Mouse (Mus musculus) brown adipose tissue, adult 24 weeks (tissue): ENCODE data around the gene Clic1. TPM values are rescaled to one million over a fixed set of nuclear protein-coding genes. Genes with fewer than 3 reads are reported as not detected.

Experiments
- H3K27ac ChIP-seq: fragments of 200-500 bp; replicated peaks from 2 replicates; pipeline ENCODE4 v1.5.1; 2012; ENCODE audit warnings: low read depth, mild to moderate bottlenecking, low read length
- H3K4me1 ChIP-seq: fragments of 200-500 bp; 2 replicates; pipeline ENCODE4 v1.6.1; 2012; ENCODE audit warnings: low read length, mixed read lengths; ENCODE audit not compliant: control insufficient read depth, insufficient read depth, insufficient read length
- H3K4me3 ChIP-seq: fragments of 200-500 bp; 2 replicates; pipeline ENCODE4 v1.5.1; 2012; ENCODE audit warnings: low read depth, mild to moderate bottlenecking, low read length, moderate library complexity; ENCODE audit not compliant: insufficient read depth
- polyA plus RNA-seq: library from polyadenylated mRNA; stranded (reverse); fragments of >200 nt; gene quantifications from 2 replicates; pipeline ENCODE4 v1.2.4, GENCODE M21; 2012; ENCODE audit not compliant: missing spikeins, insufficient read depth, insufficient read length

Gene Clic1
- polyA plus RNA-seq, 1 experiment, result 13.6 TPM

DNA sequence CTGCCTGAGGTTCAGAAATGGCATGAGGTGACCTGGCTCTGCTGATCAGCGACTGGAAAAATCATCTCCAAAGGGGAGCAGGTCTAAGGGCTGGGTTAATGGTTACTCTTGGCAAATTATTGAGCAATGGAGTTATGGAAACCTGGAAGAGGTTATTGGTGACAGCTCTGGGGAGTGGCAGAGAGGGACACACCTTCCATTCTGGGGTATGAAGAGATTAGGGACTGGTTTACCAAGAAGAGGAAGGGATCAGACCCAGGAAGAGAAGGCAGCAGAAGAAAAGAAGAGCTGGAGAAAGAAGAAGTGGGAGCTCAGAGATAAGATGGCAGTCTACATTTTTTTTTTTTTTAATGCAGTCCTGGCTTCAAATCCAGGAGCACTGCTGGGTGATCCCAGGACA, 2.1 kb upstream of the Clic1 start:
- Histone ChIP-seq H3K4me1 (peaks cover 12% of the 10 kb centered on the region; the same call in 1 of the 2 replicates), H3K4me3 (peak overlapping the region; percentile 9)

DNA sequence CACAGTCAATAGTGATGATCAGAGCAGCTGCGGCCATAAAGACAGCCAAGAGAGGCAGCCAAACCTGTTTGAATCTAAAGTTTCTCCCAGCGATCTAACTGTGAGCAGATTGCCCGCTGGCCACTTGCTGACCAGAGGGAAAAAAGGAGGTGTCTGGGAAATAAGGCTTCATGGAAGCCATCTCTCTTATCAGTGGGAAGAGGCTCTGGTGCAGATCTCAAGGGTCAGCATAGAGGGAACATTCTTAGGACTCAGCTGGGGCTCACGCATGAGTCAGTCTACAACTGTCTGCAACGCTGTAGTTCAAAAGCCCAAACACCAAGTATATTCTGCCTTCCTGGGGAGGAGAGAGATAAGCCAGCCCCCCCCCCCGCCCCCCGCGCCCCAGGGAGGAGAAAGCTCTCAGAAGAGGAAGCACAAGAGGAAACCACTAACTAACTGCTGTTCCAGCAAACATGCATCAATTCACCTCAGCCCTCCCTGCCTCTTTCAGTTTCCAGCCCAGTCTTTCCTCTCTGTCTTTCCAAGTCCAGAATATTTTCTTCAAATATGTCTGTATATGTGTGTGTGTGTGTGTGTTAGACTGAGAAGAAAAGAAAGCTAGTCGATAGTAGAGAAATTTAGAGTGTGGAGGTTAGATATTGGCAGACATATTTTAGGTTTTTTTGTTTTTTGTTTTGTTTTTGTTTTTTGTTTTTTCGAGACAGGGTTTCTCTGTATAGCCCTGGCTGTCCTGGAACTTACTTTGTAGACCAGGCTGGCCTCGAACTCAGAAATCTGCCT, 1.4 kb upstream of the Clic1 start:
- Histone ChIP-seq H3K27ac (peak overlapping the region; percentile 86), H3K4me3 (peak overlapping the region; percentile 9), H3K4me1 (peaks cover 12% of the 10 kb centered on the region; the same call in 1 of the 2 replicates)

More for the DNA sequence above, 2.1 kb upstream of the Clic1 start:
- peak overlapping the region; percentile 86 for H3K27ac ChIP-seq

DNA sequence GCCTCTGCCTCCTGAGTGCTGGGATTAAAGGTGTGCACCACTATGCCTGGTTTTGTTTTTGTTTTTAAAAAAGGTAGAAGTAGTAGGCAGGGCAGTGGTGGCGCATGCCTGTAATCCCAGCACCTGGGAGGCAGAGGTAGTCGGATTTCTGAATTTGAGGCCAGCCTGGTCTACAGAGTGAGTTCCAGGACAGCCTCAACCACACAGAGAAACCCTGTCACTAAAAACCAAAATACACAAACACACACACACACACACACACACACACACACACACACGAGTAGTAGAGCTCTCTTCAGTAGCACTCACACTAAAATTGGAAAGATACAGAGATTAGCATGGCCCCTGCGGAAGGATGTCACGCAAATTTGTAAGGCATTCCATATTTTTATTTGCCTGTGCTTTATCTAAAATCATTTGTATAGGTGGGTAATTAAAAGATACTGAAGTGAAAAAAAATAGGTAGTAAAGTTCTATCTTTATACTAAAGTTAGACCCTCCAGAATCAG, 780 bp upstream of the Clic1 start:
- peaks cover 11% of the 10 kb centered on the region; the same call in 1 of the 2 replicates for H3K4me1 ChIP-seq
- H3K4me3 ChIP-seq, result peak overlapping the region; percentile 6; the same call in 1 of the 2 replicates
- H3K27ac ChIP-seq, result peak overlapping the region; percentile 66

DNA sequence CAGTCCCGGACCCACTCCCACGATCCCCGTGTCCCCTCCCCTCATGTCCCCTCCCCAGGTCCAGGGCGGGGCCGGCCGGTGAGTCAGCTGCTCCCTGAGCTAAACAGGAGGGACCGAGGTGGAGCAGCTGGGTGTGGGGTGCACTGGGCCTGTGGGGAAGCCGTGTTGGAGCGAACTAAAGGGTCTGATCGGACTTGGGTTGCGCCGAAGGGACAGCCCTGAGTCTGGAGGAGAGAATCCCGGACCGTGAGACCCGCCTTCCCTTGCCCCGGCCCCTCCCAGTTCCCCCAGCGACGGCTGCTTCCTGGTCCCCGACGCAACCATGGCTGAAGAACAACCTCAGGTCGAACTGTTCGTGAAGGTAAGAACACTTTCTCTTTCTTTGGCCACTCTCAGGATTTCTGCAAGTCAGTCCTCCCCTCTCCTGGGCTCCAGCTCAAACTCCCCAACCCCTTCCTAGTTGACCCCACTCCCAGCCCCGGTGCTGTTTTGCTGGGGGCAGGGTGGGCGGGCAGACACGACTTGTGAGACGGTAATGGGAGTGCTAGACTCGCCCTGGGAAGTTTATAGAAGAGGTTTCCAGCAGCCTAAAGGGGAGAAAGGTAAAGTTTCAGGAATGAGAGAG, 472 bp downstream of the Clic1 start:
- Histone ChIP-seq H3K4me1 (peaks cover 10% of the 10 kb centered on the region; the same call in 1 of the 2 replicates), H3K4me3 (peak overlapping the region; percentile 66), H3K27ac (peak overlapping the region; percentile 99)

DNA sequence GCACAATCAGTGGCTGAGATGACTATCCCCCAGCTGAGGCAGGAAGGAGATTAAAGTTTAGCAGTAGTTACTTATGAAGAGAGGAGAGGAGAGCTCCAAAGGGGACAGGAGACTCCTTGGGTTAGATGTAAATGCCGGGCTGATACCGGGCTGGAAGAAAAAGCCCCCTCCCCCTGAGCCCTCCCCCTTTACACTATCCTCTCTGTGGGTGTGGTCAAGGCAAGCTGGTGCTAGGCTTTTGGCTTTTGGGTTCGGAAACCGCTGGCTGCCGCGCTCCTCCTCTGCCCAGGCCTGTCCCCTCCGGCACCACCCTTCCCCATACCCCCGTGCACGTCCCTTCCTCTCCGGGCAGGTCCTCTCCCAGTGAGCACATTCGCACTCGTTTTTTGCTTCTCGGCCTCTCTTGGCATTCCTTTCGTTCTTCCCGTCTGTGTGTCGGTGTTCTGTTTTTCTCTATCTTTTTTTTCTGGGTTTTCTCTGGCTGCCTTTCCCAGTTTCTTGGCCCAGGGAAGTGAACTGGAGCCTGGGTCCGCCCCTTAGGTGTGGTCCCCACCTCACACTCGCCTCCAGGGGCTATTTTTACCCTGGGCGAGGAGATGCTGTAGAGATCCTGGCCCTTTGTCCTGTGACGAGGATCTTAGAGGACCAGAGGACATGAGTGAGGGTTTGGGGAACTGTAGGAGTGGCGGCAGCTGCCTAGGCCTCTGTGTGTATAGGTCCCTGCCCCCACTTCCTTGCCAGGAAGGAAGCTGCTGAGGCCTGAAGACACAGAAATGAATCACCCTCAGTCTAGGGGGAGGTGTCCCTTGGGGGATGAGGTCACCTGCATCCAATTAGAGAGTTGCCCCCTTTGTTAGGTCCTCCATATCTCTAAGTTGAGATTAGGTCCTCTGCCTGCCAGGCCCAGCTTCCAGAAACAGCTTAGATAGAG, 1.7 kb downstream of the Clic1 start:
- Histone ChIP-seq H3K27ac (peak overlapping the region; percentile 99), H3K4me3 (peak overlapping the region; percentile 66), H3K4me1 (peaks cover 10% of the 10 kb centered on the region; the same call in 1 of the 2 replicates)

DNA sequence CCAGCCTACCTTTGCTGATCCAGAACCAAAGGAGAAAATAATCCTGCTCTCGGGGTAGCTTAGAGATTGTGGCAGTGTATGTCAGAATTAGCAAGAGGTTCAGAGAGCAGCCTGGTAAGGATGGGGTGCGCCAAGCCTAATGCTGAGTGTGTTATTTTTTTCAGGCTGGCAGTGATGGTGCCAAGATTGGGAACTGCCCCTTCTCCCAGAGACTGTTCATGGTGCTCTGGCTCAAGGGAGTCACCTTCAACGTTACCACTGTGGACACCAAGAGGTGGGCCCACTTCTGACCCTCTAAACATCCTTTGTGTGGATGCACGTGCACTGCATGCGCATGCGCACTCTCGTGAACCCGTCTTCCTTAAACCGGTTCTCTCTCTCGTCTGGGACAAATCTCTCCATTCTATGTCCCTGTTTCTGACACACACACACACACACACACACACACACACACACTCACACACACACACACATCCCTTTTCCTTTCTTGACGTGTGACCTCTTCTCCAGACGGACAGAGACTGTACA, 2.6 kb downstream of the Clic1 start:
- H3K27ac ChIP-seq, result peak overlapping the region; percentile 99
- peaks cover 10% of the 10 kb centered on the region; the same call in 1 of the 2 replicates for H3K4me1 ChIP-seq
- peak overlapping the region; percentile 66 for H3K4me3 ChIP-seq

DNA sequence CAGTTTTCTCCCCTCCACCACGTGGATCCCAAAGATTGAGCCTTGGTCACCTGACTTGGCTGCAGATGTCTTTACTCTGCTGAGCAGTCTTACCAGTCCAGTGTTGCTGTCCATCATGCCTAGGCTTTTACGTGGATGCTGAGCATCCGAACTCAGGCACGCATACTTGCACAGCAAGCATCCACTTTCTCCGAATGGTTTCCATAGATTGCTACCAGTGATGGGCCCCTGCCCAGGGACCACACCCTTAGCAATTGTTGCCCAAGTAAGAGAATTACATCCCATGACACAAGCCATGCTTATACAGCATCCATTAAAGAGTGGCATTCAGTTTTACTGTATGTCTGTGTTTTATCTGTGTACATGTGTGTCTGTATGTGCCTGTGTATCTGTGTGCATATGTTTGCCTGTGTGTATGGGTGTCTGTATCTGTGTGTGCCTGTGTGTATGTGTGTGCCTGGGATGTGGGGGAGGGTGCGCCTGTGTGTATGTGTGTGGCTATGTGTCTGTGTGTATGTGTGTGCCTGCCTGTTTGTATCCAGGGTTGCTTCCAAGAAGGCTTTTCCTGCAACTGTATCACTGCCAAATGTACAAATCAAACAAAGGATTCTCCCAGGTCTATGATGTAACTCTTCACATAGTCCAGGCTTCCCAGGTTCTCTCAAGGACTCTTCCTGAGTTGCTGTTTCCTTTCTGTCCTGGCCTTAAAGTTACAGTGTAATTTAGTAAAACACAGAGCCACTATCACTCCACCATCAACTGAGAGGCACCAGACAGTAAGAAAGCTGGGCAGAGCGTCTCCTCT, 6.1 kb downstream of the Clic1 start:
- Histone ChIP-seq H3K4me3 (no peak overlapping the region), H3K4me1 (no peaks in the 10 kb centered on the region; the same call in 1 of the 2 replicates), H3K27ac (peak overlapping the region; percentile 45; the same call in 1 of the 2 replicates)

DNA sequence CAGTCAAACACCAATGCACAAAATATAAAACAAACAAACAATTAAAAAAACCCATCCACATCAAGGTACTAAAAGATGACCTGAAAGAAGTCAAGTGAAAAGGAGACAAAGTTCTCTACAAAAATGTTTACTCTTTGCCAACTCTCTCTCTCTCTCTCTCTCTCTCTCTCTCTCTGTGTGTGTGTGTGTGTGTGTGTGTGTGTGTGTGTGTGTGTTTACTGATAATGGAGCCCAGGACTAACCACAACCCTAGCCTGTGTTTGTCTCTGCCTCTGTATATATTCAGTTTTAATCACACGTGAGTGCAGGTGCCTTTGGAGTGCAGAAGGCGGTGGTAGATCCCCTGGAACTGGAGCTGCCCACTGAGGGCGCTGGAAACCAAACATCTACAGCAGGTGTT, 7.3 kb downstream of the Clic1 start:
- Histone ChIP-seq H3K4me3 (no peak overlapping the region), H3K27ac (no peak overlapping the region), H3K4me1 (no peaks in the 10 kb centered on the region; the same call in 1 of the 2 replicates)

DNA sequence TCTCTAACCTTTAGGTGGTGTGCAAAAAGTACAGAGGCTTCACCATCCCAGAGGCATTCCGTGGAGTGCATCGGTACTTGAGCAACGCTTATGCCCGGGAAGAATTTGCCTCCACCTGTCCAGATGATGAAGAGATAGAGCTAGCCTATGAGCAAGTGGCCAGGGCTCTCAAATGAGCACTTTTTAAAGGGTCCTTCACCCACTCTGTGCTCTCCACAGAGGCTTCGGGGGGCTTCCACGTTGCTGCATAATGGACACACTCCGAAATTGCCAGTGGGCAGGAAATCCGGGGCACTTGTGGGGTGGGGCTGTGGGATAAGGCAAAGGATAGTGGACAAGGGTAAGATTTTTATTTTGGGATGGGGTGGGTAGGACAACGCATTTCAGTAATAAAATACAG, 8.6 kb downstream of the Clic1 start:
- Histone ChIP-seq H3K27ac (peak overlapping the region; percentile 37; the same call in 1 of the 2 replicates), H3K4me3 (no peak overlapping the region), H3K4me1 (no peaks in the 10 kb centered on the region; the same call in 1 of the 2 replicates)

DNA sequence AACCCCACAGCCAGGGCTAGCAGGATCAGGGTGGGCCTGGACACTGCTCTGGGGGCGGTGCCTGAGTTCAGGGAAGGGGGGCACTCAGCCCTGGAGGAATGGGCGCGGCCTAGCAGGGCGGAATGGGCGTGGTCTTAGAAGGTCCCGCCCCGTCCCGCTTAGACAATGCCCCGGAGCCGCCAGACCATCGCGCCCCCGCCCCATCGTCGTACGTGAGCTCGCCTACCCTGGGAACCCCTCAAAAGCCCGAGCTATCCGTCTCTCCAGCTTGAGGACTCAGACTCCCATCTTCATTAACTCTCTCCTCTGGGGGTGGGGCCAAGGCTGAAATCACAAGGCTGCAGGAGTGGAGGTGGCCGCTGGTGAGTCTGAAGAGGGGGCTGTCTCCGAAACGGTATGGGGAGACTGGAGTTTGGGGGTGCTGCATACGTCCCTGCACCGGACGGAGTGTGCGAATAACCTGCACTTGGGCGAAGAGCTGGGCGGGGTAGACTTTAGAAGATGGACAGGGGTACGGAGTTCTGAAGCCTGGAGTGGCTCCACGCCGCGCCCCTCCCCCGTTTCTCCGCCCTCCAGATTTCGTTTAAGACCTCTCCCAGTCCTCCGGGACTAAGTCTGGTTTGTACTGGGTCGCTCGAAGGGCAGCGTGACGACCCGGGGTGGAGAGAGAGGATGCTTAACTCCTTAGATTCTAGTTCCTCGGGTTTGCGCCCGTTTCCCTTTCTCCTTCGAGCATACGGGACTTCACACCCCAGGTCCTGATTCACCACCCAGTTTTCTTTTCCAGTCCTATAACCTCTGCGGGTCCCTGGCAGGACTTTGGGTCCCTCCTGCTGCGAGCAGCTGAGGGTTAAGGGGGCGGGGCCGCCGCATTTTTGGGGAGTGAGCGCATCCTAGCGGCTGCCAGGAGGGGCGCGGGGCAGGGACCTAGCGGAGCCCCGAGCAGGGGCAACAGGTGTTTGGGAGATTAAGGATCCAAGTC, 9.4 kb downstream of the Clic1 start, which contains the start of gene Ddah2:
TSS of gene Ddah2 (plus strand) at position 125 of the 982 bp plus-strand sequence.
- H3K4me1 ChIP-seq, result no peaks in the 10 kb centered on the region; the same call in 1 of the 2 replicates
- H3K27ac ChIP-seq, result peak within 1 kb of the TSS; percentile 82
- peak within 1 kb of the TSS; percentile 89 for H3K4me3 ChIP-seq

DNA sequence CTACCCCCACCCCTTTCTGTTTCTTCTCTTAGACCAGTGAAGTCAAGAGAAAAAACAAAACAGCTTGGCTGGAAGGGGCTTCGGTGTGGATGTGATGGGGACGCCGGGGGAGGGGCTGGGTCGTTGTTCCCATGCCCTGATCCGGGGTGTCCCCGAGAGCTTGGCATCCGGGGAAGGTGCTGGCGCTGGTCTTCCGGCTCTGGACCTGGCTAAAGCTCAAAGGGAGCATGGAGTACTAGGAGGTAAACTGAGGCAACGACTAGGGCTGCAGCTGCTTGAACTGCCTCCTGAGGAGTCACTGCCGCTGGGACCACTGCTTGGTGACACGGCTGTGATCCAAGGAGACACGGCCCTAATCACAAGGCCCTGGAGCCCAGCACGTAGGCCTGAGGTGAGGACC, 10.3 kb downstream of the Clic1 start:
- Histone ChIP-seq H3K4me1 (no peaks in the 10 kb centered on the region; the same call in 1 of the 2 replicates), H3K4me3 (peak overlapping the region; percentile 89), H3K27ac (no peak overlapping the region)

DNA sequence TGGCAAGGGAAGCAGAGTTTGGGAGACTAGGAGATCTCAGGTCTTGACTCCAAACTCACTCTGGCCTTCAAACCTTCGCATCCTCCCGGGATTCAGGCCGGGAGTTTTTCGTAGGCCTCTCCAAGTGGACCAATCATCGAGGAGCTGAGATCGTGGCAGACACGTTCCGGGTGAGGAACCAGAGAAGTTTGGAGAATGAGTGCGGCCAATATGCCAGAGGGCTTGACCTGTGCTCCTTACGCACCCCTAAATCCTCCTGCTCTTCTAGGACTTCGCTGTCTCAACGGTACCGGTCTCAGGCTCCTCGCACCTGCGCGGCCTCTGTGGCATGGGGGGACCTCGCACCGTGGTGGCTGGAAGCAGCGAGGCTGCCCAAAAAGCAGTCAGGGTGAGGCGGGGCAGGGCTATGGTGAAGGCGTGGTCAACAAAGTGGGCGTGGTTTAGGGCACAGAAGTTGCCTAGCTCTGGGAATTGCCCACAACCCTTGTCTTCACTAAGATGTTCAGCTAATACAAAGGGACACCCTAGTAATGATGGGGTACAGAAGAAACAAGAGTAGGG, 11.1 kb downstream of the Clic1 start:
- H3K4me1 ChIP-seq, result no peaks in the 10 kb centered on the region; the same call in 1 of the 2 replicates
- no peak overlapping the region for H3K27ac ChIP-seq
- peak overlapping the region; percentile 89; the same call in 1 of the 2 replicates for H3K4me3 ChIP-seq
